Mouse (Mus musculus) spleen, postnatal 0 days (tissue): Measurements from ENCODE around the gene Gm17571. TPM values are rescaled to one million over a fixed set of nuclear protein-coding genes. Genes with fewer than 3 reads are reported as not detected.

Experiments
- polyA plus RNA-seq: library from polyadenylated mRNA; unstranded; fragments of >200 nt; fragmentation: Nextera tagmentation; extraction: Ambion mirVana; gene quantifications from 2 replicates; pipeline ENCODE4 v1.2.1, GENCODE M21; 2015

Gene Gm17571
- not detected in 2 replicates for polyA plus RNA-seq

DNA sequence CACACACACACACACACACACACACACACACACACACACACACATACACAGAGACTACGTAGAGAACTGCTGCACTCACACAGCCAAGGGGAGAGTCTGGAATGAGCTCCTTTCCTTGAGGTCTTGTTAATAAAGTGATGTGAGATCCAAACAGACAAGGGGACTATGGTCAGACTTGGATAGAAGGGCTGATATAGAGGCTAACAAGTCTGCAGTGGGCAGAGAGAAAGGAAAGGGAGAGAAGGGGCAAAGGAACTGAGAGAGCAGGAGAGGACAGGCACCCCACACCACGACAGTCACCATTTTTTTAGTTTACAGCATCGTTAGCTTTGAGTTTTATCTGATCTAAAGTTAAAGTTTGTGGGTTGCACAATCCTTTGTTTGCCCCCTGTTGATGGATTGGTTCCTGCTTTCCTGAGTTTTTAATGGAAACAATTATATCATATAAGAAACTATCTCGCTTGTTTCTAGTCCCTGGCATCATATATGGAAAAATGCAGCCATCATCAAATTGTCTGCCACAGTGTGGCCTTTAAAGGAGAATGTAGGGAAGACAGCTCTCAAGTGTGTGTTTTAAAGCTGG, at the start of gene Gm17571:
Gene Gm17571 (minus strand): TSS at position 51 of the 583 bp plus-strand sequence.

Other genes starting within 250 kb of the Gm17571 start
- gene Jrkl, start 200.9 kb downstream of the Gm17571 start, polyA plus RNA-seq: 3.7 and 4.5 TPM in 2 replicates
- 12.3 and 14.5 TPM in 2 replicates for gene Ccdc82, start 199.8 kb downstream of the Gm17571 start, polyA plus RNA-seq
- 4.4 and 5.2 TPM in 2 replicates for gene Maml2, start 148.8 kb downstream of the Gm17571 start, polyA plus RNA-seq